Mouse (Mus musculus) kidney, adult 8-10 months (tissue): ENCODE results near the gene Ubr2.

ENCODE experiments used
- DNase-seq, 2 experiments: peaks; one replicate each; pipeline ENCODE4 v3.0.0; 2022

The Ubr2 gene

GRCm38 (mm10) chr17:47009898-47010721 is at the start of gene Ubr2:
TSS of gene Ubr2 (minus strand) at chr17:47010556.
- peak; percentile 95 to 96 for DNase-seq

GRCm38 (mm10) chr17:47059836-47060360 is 49.5 kb upstream of the Ubr2 start:
- DNase-seq = peak; percentile 76 to 84

- no peak for DNase-seq
Observed at GRCm38 (mm10) chr17:47057966-47058365, 47.6 kb upstream of the Ubr2 start.

GRCm38 (mm10) chr17:47056476-47056875 is 46.1 kb upstream of the Ubr2 start:
- DNase-seq = no peak

- no peak for DNase-seq
Observed at GRCm38 (mm10) chr17:47055121-47055520, 44.8 kb upstream of the Ubr2 start.

GRCm38 (mm10) chr17:47054613-47055012 is 44.3 kb upstream of the Ubr2 start:
- DNase-seq = peak; percentile 37 to 40

GRCm38 (mm10) chr17:47050678-47051077 is 40.3 kb upstream of the Ubr2 start:
- DNase-seq = no peak

GRCm38 (mm10) chr17:47042866-47043265 is 32.5 kb upstream of the Ubr2 start:
- no peak for DNase-seq

- DNase-seq = peak; percentile 73 to 88
Observed at GRCm38 (mm10) chr17:47038844-47039803, 28.8 kb upstream of the Ubr2 start.

- DNase-seq = no peak
Observed at GRCm38 (mm10) chr17:47034536-47034935, 24.2 kb upstream of the Ubr2 start.

- peak in 1 of 2 experiments; percentile 35 for DNase-seq
Observed at GRCm38 (mm10) chr17:47033643-47034042, 23.3 kb upstream of the Ubr2 start.

- DNase-seq = no peak
Observed at GRCm38 (mm10) chr17:47024805-47025204, 14.4 kb upstream of the Ubr2 start.

- no peak for DNase-seq
Observed at GRCm38 (mm10) chr17:47023369-47023768, 13.0 kb upstream of the Ubr2 start.

GRCm38 (mm10) chr17:47012896-47013295 is 2.5 kb upstream of the Ubr2 start:
- DNase-seq = no peak

- no peak for DNase-seq
Observed at GRCm38 (mm10) chr17:47011661-47012043, 1.3 kb upstream of the Ubr2 start.

- peak; percentile 72 to 73 for DNase-seq
Observed at GRCm38 (mm10) chr17:47010722-47011660, 635 bp upstream of the Ubr2 start.

GRCm38 (mm10) chr17:47009546-47009897 is 834 bp downstream of the Ubr2 start:
- no peak for DNase-seq

GRCm38 (mm10) chr17:47009016-47009415 is 1.3 kb downstream of the Ubr2 start:
- DNase-seq = no peak

GRCm38 (mm10) chr17:47008506-47008905 is 1.9 kb downstream of the Ubr2 start:
- no peak for DNase-seq

GRCm38 (mm10) chr17:47006741-47007140 is 3.6 kb downstream of the Ubr2 start:
- no peak for DNase-seq

GRCm38 (mm10) chr17:47005741-47006405 is 4.5 kb downstream of the Ubr2 start:
- no peak for DNase-seq

GRCm38 (mm10) chr17:47003305-47003704 is 7.1 kb downstream of the Ubr2 start:
- no peak for DNase-seq
